Mouse (Mus musculus) cortical plate, adult 2 months (tissue): ENCODE measurements around the gene Nfia.

ENCODE experiments used
- CTCF ChIP-seq: fragments of 200-500 bp; IDR thresholded peaks from 2 replicates; pipeline ENCODE4 v1.5.1; 2011; ENCODE audit warnings: mild to moderate bottlenecking, control low read depth, low read length; ENCODE audit not compliant: insufficient read depth; ENCODE audit errors: extremely low read depth
- POLR2A ChIP-seq: fragments of 200-500 bp; IDR thresholded peaks from 2 replicates; pipeline ENCODE4 v1.6.1; 2011; ENCODE audit warnings: mild to moderate bottlenecking, low read length, control low read depth; ENCODE audit not compliant: insufficient read depth; ENCODE audit errors: extremely low read depth

DNA sequence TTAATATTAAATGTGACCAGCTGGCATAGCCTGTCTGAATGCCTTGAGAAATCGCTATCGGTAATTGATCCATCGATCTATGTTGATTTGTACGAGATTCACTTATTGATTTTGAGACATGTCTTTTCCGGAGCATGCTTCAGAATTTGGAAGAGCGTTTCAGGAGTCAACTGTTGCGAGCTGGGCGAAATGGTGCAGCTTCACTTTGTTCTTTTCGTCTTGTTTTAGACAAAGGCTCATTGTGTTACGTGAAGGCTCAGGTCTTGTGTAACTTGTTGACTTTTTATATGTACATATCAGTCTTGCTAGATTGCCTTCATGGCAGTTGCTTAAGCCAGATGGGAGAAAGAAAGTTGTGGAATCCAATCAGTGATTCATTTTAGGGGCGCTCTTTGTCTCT, 11.7 kb downstream of the Nfia start:
- TF ChIP-seq POLR2A = no peak
- TF ChIP-seq CTCF = no peak
